Mouse (Mus musculus) effector memory CD4-positive, alpha-beta T cell, adult 7 months (primary cell): ENCODE results near the gene Defb15. TPM values are rescaled to one million over a fixed set of nuclear protein-coding genes. Genes with fewer than 3 reads are reported as not detected.

Experiments
- polyA plus RNA-seq: library from polyadenylated mRNA; unstranded; fragments of 100-300 nt; shearing (Covaris generic); gene quantifications from one replicate; pipeline ENCODE4 v1.2.1, GENCODE M21; 2017

Defb15 gene
- polyA plus RNA-seq, result not detected

DNA sequence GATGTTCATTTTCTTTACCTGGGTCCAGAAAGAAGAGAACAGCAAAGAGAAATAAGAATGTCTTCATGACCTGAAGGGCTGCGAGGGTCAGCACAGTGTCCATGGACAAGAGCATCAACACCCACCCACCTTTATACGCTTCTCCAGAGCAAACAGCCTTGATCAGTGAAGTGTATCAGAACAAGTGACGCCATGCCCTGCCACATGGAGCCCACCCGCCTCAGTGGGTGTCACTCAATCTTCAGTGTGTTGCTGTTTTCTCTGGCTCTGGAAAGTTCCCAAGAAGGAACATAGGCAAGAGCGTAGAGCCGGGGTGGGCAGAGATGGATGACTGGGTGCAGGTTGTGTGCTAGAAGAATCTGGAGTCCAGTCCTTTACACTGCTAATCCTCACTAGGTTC lies at the start of gene Defb15:
TSS of gene Defb15 (minus strand) at position 101 of the 400 bp plus-strand sequence.

GRCm38 (mm10) chr8:21969475-21969874 lies 37.0 kb upstream of the Defb15 start, which contains the start of gene Ccdc70:
Gene Ccdc70, plus strand, starts transcription at chr8:21969775.

DNA sequence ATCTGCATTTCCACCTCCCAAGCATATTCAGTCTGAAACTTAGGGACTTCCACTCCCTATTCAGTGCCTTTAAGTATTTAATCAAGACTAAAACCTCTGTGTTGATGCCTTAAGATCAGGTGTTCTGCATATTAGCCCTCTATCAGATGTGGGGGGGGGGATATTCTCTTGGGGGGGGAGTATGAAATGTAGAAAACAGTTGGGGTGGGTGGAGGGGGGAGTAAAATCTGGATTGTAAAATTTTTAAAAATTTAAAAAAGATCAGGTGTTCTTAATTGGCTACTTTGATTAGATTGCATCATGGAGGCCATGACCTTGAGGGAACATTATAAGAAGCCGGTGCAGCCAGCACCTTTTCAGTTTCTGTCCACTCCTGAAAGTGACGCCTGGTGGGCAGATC lies 25.9 kb upstream of the Defb15 start, which contains the start of gene Fam90a1a:
TSS of gene Fam90a1a (plus strand) at position 301 of the 400 bp plus-strand sequence.

DNA sequence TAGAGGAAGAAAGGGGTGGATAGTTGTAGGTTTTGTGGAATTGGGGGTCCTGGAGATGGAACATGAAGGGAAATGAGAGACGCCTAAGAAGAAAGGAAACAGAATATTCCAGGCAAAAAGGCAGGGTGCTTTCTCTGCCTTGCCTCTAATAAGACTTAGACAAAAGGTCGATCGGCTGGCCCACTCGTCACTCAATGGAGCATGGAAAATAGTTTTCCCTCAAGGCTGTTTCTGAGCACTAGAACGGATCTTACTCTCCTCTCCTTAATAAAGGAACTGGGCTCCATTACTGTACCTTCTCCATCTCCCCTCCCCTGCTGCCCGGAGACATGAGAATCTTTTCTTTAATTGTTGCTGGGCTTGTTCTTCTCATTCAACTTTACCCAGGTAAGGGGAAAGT lies 14.0 kb upstream of the Defb15 start, which contains the start of gene Defb13:
TSS of gene Defb13 (plus strand) at position 301 of the 400 bp plus-strand sequence.

DNA sequence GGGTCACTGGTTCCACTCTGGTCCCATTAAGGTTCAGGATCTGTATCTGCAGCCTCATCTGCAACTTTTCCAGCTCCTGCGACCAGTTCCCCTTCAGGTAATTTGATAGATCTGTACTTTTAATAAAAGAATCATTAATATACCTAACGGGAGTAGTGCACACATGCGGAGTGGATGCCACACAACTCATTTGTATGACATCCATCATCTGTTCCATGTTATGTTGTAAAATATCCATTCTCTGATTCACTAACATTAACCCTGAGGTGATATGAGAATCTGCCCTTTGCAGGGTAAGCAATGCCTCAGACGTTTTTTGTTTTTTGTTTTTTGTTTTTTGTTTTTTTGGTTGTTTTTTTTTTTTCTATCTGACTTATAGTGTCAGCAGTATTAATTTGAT lies 5.5 kb upstream of the Defb15 start, which contains the start of gene Defb35:
TSS of gene Defb35 (plus strand) at position 301 of the 400 bp plus-strand sequence.

DNA sequence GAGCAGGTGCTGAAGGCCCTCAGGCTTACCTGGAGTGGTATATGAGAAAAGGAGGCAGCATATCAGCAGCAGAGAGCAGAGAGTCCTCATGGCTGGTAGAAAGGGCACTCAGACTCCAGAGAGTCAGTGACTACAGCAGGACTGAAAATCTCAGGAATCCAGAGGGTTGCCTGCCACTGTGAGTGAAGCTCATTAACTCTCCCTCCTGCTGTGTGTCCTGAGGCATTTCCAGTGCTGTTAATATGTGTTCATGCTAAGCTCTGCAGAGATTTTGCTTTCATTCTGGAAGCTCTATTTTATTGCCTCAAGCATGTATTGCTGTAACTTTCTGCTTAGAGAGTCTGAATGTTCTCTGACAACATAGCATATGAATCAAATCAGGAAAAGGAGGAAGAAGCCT lies 26.2 kb downstream of the Defb15 start, which contains the start of gene Defb11:
TSS of gene Defb11 (minus strand) at position 123 of the 400 bp plus-strand sequence.

GRCm38 (mm10) chr8:21885321-21885720 lies 47.2 kb downstream of the Defb15 start, which contains the start of gene Defb9:
Gene Defb9, minus strand, starts transcription at chr8:21885421.

Other genes starting within 250 kb of the Defb15 start
- not detected for gene AY761184, start 229.1 kb downstream of the Defb15 start, polyA plus RNA-seq
- not detected for gene Defa24, start 198.2 kb downstream of the Defb15 start, polyA plus RNA-seq
- gene Defb50, start 109.2 kb downstream of the Defb15 start, polyA plus RNA-seq, result not detected
- not detected for gene Defb2, start 92.8 kb downstream of the Defb15 start, polyA plus RNA-seq
- not detected for gene Defb10, start 73.8 kb downstream of the Defb15 start, polyA plus RNA-seq
- not detected for gene Defb9, start 47.3 kb downstream of the Defb15 start, polyA plus RNA-seq
- not detected for gene Defb11, start 26.3 kb downstream of the Defb15 start, polyA plus RNA-seq
- not detected for gene Defb35, start 5.6 kb upstream of the Defb15 start, polyA plus RNA-seq
- not detected for gene Defb13, start 14.1 kb upstream of the Defb15 start, polyA plus RNA-seq
- 0.67 TPM for gene Fam90a1a, start 26.0 kb upstream of the Defb15 start, polyA plus RNA-seq
- 0.94 TPM for gene Ccdc70, start 37.1 kb upstream of the Defb15 start, polyA plus RNA-seq
- 0.13 TPM for gene Atp7b, start 127.6 kb upstream of the Defb15 start, polyA plus RNA-seq
- 11.3 TPM for gene Alg11, start 128.0 kb upstream of the Defb15 start, polyA plus RNA-seq
- gene Nek5, start 192.3 kb upstream of the Defb15 start, polyA plus RNA-seq, result 0.17 TPM
- gene Nek3, start 233.7 kb upstream of the Defb15 start, polyA plus RNA-seq, result 4.3 TPM